Mouse (Mus musculus): ENCODE data around the gene Rnf130. TPM values are rescaled to one million over a fixed set of nuclear protein-coding genes. Genes with fewer than 3 reads are reported as not detected.
A peak's percentile ranks its signal among the peaks of the same experiment; 100 is the strongest.

Rnf130 gene
- polyA plus RNA-seq, 1 experiment: 31.9 TPM

GRCm38 (mm10) chr11:50018848-50019247, 6.3 kb upstream of the Rnf130 start:
- TF ChIP-seq POLR2A (IDR thresholded peaks at IDR 0.05; ENCODE audit: low read depth, low read length) (no peak), CTCF (IDR thresholded peaks at IDR 0.05; ENCODE audit: borderline replicate concordance, insufficient read depth, low read length) (no peak)
- Histone ChIP-seq H3K27ac (ENCODE audit: insufficient read depth, low read length) (no peak overlapping the region), H3K4me3 (ENCODE audit: insufficient read depth, low read length) (no peak overlapping the region), H3K4me1 (ENCODE audit: control insufficient read depth, insufficient read depth, low read length) (no peaks in the 10 kb centered on the region)

GRCm38 (mm10) chr11:50022085-50022484, 3.1 kb upstream of the Rnf130 start:
- Histone ChIP-seq H3K4me1 (ENCODE audit: control insufficient read depth, insufficient read depth, low read length) (no peaks in the 10 kb centered on the region), H3K27ac (ENCODE audit: insufficient read depth, low read length) (no peak overlapping the region), H3K4me3 (ENCODE audit: insufficient read depth, low read length) (no peak overlapping the region)
- TF ChIP-seq CTCF (IDR thresholded peaks at IDR 0.05; ENCODE audit: borderline replicate concordance, insufficient read depth, low read length) (no peak), POLR2A (IDR thresholded peaks at IDR 0.05; ENCODE audit: low read depth, low read length) (no peak)

- H3K4me3 ChIP-seq (ENCODE audit: insufficient read depth, low read length): no peak overlapping the region
- TF ChIP-seq CTCF (IDR thresholded peaks at IDR 0.05; ENCODE audit: borderline replicate concordance, insufficient read depth, low read length) (no peak), POLR2A (IDR thresholded peaks at IDR 0.05; ENCODE audit: low read depth, low read length) (no peak)
- no peak overlapping the region for H3K27ac ChIP-seq (ENCODE audit: insufficient read depth, low read length)
- no peaks in the 10 kb centered on the region for H3K4me1 ChIP-seq (ENCODE audit: control insufficient read depth, insufficient read depth, low read length)
Measured at GRCm38 (mm10) chr11:50024445-50024832, 707 bp upstream of the Rnf130 start.

GRCm38 (mm10) chr11:50025721-50026520, 775 bp downstream of the Rnf130 start:
- peak overlapping the region; percentile 67 for H3K4me3 ChIP-seq (ENCODE audit: insufficient read depth, low read length)
- no peak overlapping the region for H3K27ac ChIP-seq (ENCODE audit: insufficient read depth, low read length)

GRCm38 (mm10) chr11:50026521-50027090, 1.5 kb downstream of the Rnf130 start:
- H3K4me1 ChIP-seq (ENCODE audit: control insufficient read depth, insufficient read depth, low read length): no peaks in the 10 kb centered on the region
- H3K27ac ChIP-seq (ENCODE audit: insufficient read depth, low read length): no peak overlapping the region
- peak overlapping the region; percentile 67; the same call in 1 of the 2 replicates for H3K4me3 ChIP-seq (ENCODE audit: insufficient read depth, low read length)
- no peak for TF ChIP-seq POLR2A (IDR thresholded peaks at IDR 0.05; ENCODE audit: low read depth, low read length)
- no peak for TF ChIP-seq CTCF (IDR thresholded peaks at IDR 0.05; ENCODE audit: borderline replicate concordance, insufficient read depth, low read length)

More at GRCm38 (mm10) chr11:50025721-50026520, 775 bp downstream of the Rnf130 start:
- TF ChIP-seq POLR2A (IDR thresholded peaks at IDR 0.05; ENCODE audit: low read depth, low read length) (no peak), CTCF (IDR thresholded peaks at IDR 0.05; ENCODE audit: borderline replicate concordance, insufficient read depth, low read length) (no peak)
- H3K4me1 ChIP-seq (ENCODE audit: control insufficient read depth, insufficient read depth, low read length): no peaks in the 10 kb centered on the region

GRCm38 (mm10) chr11:50028416-50028815, 3.3 kb downstream of the Rnf130 start:
- TF ChIP-seq CTCF (IDR thresholded peaks at IDR 0.05; ENCODE audit: borderline replicate concordance, insufficient read depth, low read length): no peak
- TF ChIP-seq POLR2A (IDR thresholded peaks at IDR 0.05; ENCODE audit: low read depth, low read length): no peak
- Histone ChIP-seq H3K27ac (ENCODE audit: insufficient read depth, low read length) (no peak overlapping the region), H3K4me3 (ENCODE audit: insufficient read depth, low read length) (no peak overlapping the region), H3K4me1 (ENCODE audit: control insufficient read depth, insufficient read depth, low read length) (no peaks in the 10 kb centered on the region)

- Histone ChIP-seq H3K4me1 (ENCODE audit: control insufficient read depth, insufficient read depth, low read length) (no peaks in the 10 kb centered on the region), H3K27ac (ENCODE audit: insufficient read depth, low read length) (no peak overlapping the region), H3K4me3 (ENCODE audit: insufficient read depth, low read length) (no peak overlapping the region)
- no peak for TF ChIP-seq CTCF (IDR thresholded peaks at IDR 0.05; ENCODE audit: borderline replicate concordance, insufficient read depth, low read length)
- TF ChIP-seq POLR2A (IDR thresholded peaks at IDR 0.05; ENCODE audit: low read depth, low read length): no peak
Measured at GRCm38 (mm10) chr11:50034155-50034554, 9.0 kb downstream of the Rnf130 start.

GRCm38 (mm10) chr11:50035726-50036125, 10.6 kb downstream of the Rnf130 start:
- Histone ChIP-seq H3K4me1 (ENCODE audit: control insufficient read depth, insufficient read depth, low read length) (no peaks in the 10 kb centered on the region), H3K27ac (ENCODE audit: insufficient read depth, low read length) (no peak overlapping the region)

GRCm38 (mm10) chr11:50036781-50037460, 11.8 kb downstream of the Rnf130 start:
- no peak for TF ChIP-seq CTCF (IDR thresholded peaks at IDR 0.05; ENCODE audit: borderline replicate concordance, insufficient read depth, low read length)
- no peak for TF ChIP-seq POLR2A (IDR thresholded peaks at IDR 0.05; ENCODE audit: low read depth, low read length)
- no peak overlapping the region for H3K4me3 ChIP-seq (ENCODE audit: insufficient read depth, low read length)
- no peak overlapping the region for H3K27ac ChIP-seq (ENCODE audit: insufficient read depth, low read length)
- H3K4me1 ChIP-seq (ENCODE audit: control insufficient read depth, insufficient read depth, low read length): no peaks in the 10 kb centered on the region

More at GRCm38 (mm10) chr11:50035726-50036125, 10.6 kb downstream of the Rnf130 start:
- no peak overlapping the region for H3K4me3 ChIP-seq (ENCODE audit: insufficient read depth, low read length)
- TF ChIP-seq POLR2A (IDR thresholded peaks at IDR 0.05; ENCODE audit: low read depth, low read length) (no peak), CTCF (IDR thresholded peaks at IDR 0.05; ENCODE audit: borderline replicate concordance, insufficient read depth, low read length) (no peak)

Measured in embryonic fibroblast, embryonic 13.5 days (primary cell).